Mouse (Mus musculus): Measurements from ENCODE around the gene Epm2aip1. TPM values are rescaled to one million over a fixed set of nuclear protein-coding genes. Genes with fewer than 3 reads are reported as not detected.

The Epm2aip1 gene
- total and polyA plus RNA-seq, 3 experiments: 9.3 to 12.2 (median 11.4) TPM

DNA sequence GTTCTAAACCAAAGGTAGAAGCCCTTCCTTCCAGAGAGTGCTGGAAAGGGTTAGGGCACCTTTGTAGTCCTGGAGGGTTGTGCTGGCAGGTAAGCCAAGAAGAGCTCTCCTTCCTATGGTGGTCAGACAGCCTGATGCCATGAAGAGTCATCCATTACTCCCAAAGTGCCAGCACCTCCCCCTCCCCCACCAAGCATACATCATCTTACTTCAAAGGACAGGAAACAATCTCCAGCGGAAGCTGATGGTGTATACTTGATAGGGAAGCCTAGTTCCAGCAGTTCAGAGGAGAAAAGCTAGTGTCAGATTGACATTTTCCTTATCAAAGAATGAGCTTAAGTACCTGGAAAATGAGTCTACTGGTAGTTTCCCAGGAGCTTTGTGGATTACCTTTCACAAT lies 3.4 kb downstream of the Epm2aip1 start:
- dilution Hi-C loops (cut with MboI; ENCODE audit: extremely low pct_ligation_motif_present, extremely low pct_unique_long_range_greater_than_20kb, low sequenced_read_pairs) (no loop called here), in situ Hi-C loops (cut with MboI; ENCODE audit: low pct_ligation_motif_present, low pct_unique_long_range_greater_than_20kb, low sequenced_read_pairs) (loop anchor here (10.0 kb wide), 1 partner anchor 190 kb away; no protein-coding TSS in a partner anchor)
- peak overlapping the region; percentile 35 to 92 (median 82) for H3K4me3 ChIP-seq (replicated peaks in 1 of 3; ENCODE audit: low read depth in 2 of 3, low read length in 2 of 3, poor library complexity in 1 of 3)
- 0 out of 2 replicates have a peak, but pooled peaks have one; percentile 26 for TF ChIP-seq CHD2 (IDR thresholded peaks at IDR 0.05; ENCODE audit: low read length)
- no peak for TF ChIP-seq MYC (IDR thresholded peaks at IDR 0.05; ENCODE audit: low read depth, low read length)
- H3K9me3 ChIP-seq (replicated peaks; ENCODE audit: low read length): no peaks in the 10 kb centered on the region
- no peak overlapping the region for H3K27ac ChIP-seq (ENCODE audit: insufficient read depth, low read depth)
- peaks cover 6 to 41% of the 10 kb centered on the region in 2 experiments; a peak in 3 of 4 replicates for H3K4me1 ChIP-seq (ENCODE audit: control insufficient read depth in 1 of 2, insufficient read depth in 2 of 2)
- peaks cover 13 to 48% of the 10 kb centered on the region in 2 experiments for H3K36me3 ChIP-seq (replicated peaks in 1 of 2; ENCODE audit: control insufficient read depth in 1 of 2, insufficient read depth in 1 of 2, low read length in 1 of 2)
- H3K9ac ChIP-seq (ENCODE audit: insufficient read depth, low read depth): peak overlapping the region; percentile 46
- DNase-seq (ENCODE audit: extremely low read depth): no peak
- peak overlapping the region; percentile 98 for H3K4me2 ChIP-seq (ENCODE audit: insufficient read depth, low read depth, poor library complexity, severe bottlenecking)
- peaks cover 51% of the 10 kb centered on the region for H3K79me2 ChIP-seq (replicated peaks; ENCODE audit: control insufficient read depth, extremely low read depth, insufficient read depth, poor library complexity, severe bottlenecking)
- H3K27me3 ChIP-seq (replicated peaks): no peaks in the 10 kb centered on the region

DNA sequence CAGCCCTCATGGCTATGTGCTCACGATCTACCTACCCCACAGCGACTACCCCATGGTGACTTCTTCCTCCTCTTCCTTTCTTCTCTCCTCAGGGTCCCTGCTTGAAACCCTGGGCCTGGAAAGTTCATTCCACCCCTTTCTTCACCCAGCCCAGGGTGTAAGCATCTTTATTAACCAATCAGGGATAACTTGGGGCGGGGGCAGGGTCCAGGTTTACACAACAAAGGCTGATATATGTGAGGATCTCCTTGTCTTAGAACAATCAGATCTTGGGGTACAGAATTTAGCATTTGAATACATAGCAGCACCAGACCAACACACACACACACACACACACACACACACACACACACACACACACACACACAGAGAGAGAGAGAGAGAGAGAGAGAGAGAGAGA lies 13.3 kb downstream of the Epm2aip1 start:
- no peak overlapping the region for H3K4me2 ChIP-seq (ENCODE audit: insufficient read depth, low read depth, poor library complexity, severe bottlenecking)
- dilution Hi-C loops (cut with MboI; ENCODE audit: extremely low pct_ligation_motif_present, extremely low pct_unique_long_range_greater_than_20kb, low sequenced_read_pairs): no loop called here
- in situ Hi-C loops (cut with MboI; ENCODE audit: low pct_ligation_motif_present, low pct_unique_long_range_greater_than_20kb, low sequenced_read_pairs): no loop called here
- H3K27ac ChIP-seq (ENCODE audit: insufficient read depth, low read depth): no peak overlapping the region
- no peak overlapping the region for H3K9ac ChIP-seq (ENCODE audit: insufficient read depth, low read depth)
- peaks cover 6 to 10% of the 10 kb centered on the region in 2 experiments for H3K4me1 ChIP-seq (ENCODE audit: control insufficient read depth in 1 of 2, insufficient read depth in 2 of 2)
- no peaks in the 10 kb centered on the region for H3K9me3 ChIP-seq (replicated peaks; ENCODE audit: low read length)
- no peaks in the 10 kb centered on the region for H3K27me3 ChIP-seq (replicated peaks)
- DNase-seq (ENCODE audit: extremely low read depth): no peak
- no peak overlapping the region for H3K4me3 ChIP-seq (replicated peaks in 1 of 3; ENCODE audit: low read depth in 2 of 3, low read length in 2 of 3, poor library complexity in 1 of 3)
- TF ChIP-seq IRF4 (IDR thresholded peaks at IDR 0.05; ENCODE audit: low read depth, low read length) (no peak), ZNF384 (IDR thresholded peaks at IDR 0.05; ENCODE audit: low read depth, low read length) (no peak), POLR2AphosphoS2 (IDR thresholded peaks at IDR 0.05; ENCODE audit: low read depth, low read length) (no peak), JUND (conservative IDR thresholded peaks at IDR 0.05; ENCODE audit: low read depth, low read length) (no peak), MYC (IDR thresholded peaks at IDR 0.05; ENCODE audit: low read depth, low read length) (no peak), GABPA (IDR thresholded peaks at IDR 0.05; ENCODE audit: insufficient replicate concordance, low read depth, low read length) (no peak), MEF2A (IDR thresholded peaks at IDR 0.05; ENCODE audit: borderline replicate concordance, low read depth, low read length) (no peak), PAX5 (IDR thresholded peaks at IDR 0.05; ENCODE audit: low read length) (no peak), CHD1 (IDR thresholded peaks at IDR 0.05; ENCODE audit: low read depth, low read length) (no peak), USF1 (IDR thresholded peaks at IDR 0.05; ENCODE audit: low read depth, low read length) (no peak), ELF1 (IDR thresholded peaks at IDR 0.05; ENCODE audit: low read depth, low read length) (no peak), JUN (IDR thresholded peaks at IDR 0.05; ENCODE audit: insufficient read depth, low read depth, low read length) (no peak)
- H3K36me3 ChIP-seq (replicated peaks in 1 of 2; ENCODE audit: control insufficient read depth in 1 of 2, insufficient read depth in 1 of 2, low read length in 1 of 2): no peaks in the 10 kb centered on the region
- no peaks in the 10 kb centered on the region for H3K79me2 ChIP-seq (replicated peaks; ENCODE audit: control insufficient read depth, extremely low read depth, insufficient read depth, poor library complexity, severe bottlenecking)

DNA sequence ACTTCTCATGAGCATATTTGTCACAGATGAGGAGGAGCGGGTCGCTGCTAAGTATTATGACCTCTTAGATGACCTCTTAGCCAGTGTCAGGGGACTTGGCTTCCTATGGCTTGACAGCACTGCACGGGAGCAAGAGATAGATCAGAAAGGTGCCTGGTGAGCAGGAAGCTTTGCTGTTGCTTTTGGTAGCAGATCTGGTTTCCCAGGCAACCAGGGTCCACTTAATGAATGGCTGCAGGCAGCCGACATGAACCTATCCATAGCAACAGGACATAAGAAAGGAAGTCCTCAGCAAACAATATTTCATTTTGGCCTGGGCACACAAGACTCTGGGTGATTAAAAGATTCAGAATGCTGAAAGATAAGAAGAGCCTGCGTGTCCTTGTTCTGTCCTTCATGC lies 13.9 kb downstream of the Epm2aip1 start:
- H3K79me2 ChIP-seq (replicated peaks; ENCODE audit: control insufficient read depth, extremely low read depth, insufficient read depth, poor library complexity, severe bottlenecking): no peaks in the 10 kb centered on the region
- H3K27me3 ChIP-seq (replicated peaks): no peaks in the 10 kb centered on the region
- dilution Hi-C loops (cut with MboI; ENCODE audit: extremely low pct_ligation_motif_present, extremely low pct_unique_long_range_greater_than_20kb, low sequenced_read_pairs) (no loop called here), in situ Hi-C loops (cut with MboI; ENCODE audit: low pct_ligation_motif_present, low pct_unique_long_range_greater_than_20kb, low sequenced_read_pairs) (no loop called here)
- H3K9me3 ChIP-seq (replicated peaks; ENCODE audit: low read length): no peaks in the 10 kb centered on the region
- H3K4me1 ChIP-seq (ENCODE audit: control insufficient read depth in 1 of 2, insufficient read depth in 2 of 2): peaks cover 7 to 12% of the 10 kb centered on the region in 2 experiments
- no peak for TF ChIP-seq POLR2AphosphoS2 (IDR thresholded peaks at IDR 0.05; ENCODE audit: low read depth, low read length)
- no peak for TF ChIP-seq E2F4 (IDR thresholded peaks at IDR 0.05; ENCODE audit: insufficient replicate concordance, low read depth, low read length)
- no peak for TF ChIP-seq JUND (conservative IDR thresholded peaks at IDR 0.05; ENCODE audit: low read depth, low read length)
- TF ChIP-seq SIN3A (IDR thresholded peaks at IDR 0.05; ENCODE audit: low read length): no peak
- TF ChIP-seq USF2 (conservative IDR thresholded peaks at IDR 0.05; ENCODE audit: low read depth, low read length): no peak
- TF ChIP-seq TBP (conservative IDR thresholded peaks at IDR 0.05; ENCODE audit: low read depth, low read length): no peak
- TF ChIP-seq MYC (IDR thresholded peaks at IDR 0.05; ENCODE audit: low read depth, low read length): no peak
- H3K27ac ChIP-seq (ENCODE audit: insufficient read depth, low read depth): no peak overlapping the region
- no peak overlapping the region for H3K4me2 ChIP-seq (ENCODE audit: insufficient read depth, low read depth, poor library complexity, severe bottlenecking)
- no peak overlapping the region for H3K9ac ChIP-seq (ENCODE audit: insufficient read depth, low read depth)
- no peak for DNase-seq (ENCODE audit: extremely low read depth)
- H3K4me3 ChIP-seq (replicated peaks in 1 of 3; ENCODE audit: low read depth in 2 of 3, low read length in 2 of 3, poor library complexity in 1 of 3): no peak overlapping the region
- H3K36me3 ChIP-seq (replicated peaks in 1 of 2; ENCODE audit: control insufficient read depth in 1 of 2, insufficient read depth in 1 of 2, low read length in 1 of 2): no peaks in the 10 kb centered on the region
